Mouse (Mus musculus) gastrocnemius, postnatal 10 days (tissue): ENCODE results near the gene Tars2. TPM values are rescaled to one million over a fixed set of nuclear protein-coding genes. Genes with fewer than 3 reads are reported as not detected.
"Not testable (repeated sequence)": the region's sequence is repeated elsewhere in the genome, so short reads cannot be mapped to it uniquely, and the experiment has no call there.

Source experiments
- DNase-seq: peaks from one replicate; pipeline ENCODE4 v3.0.0; 2021; ENCODE audit warnings: mixed read lengths
- long read RNA-seq, 2 experiments: library from polyadenylated mRNA; stranded (forward); transcript quantifications; one replicate each; pipeline ENCODE4 v2.0.0; 2021
- total RNA-seq, 2 experiments: library from RNA; stranded (reverse); gene quantifications; 2 replicates each; pipeline ENCODE4 v1.2.3; 2021

The Tars2 gene
- total RNA-seq = 10 to 100 TPM; 27.7 to 29.4 TPM
- long read RNA-seq, experiment 1, transcript Tars2-204 (16 exons, 2,157 nt) = minor isoform, 6 of 51 reads
- long read RNA-seq, experiment 1, transcript Tars2-201 (18 exons, 2,400 nt) = major isoform, 30 of 51 reads
- long read RNA-seq, experiment 1, partial matches to known transcripts = 2 of 51 reads
- long read RNA-seq, experiment 1, other reads (novel, unspliced or antisense) = 13 of 51 reads
- long read RNA-seq, experiment 2, transcript Tars2-201 (18 exons, 2,400 nt) = major isoform, 35 of 51 reads
- long read RNA-seq, experiment 2, partial matches to known transcripts = 5 of 51 reads
- long read RNA-seq, experiment 2, other reads (novel, unspliced or antisense) = 8 of 51 reads

GRCm38 (mm10) chr3:95760106-95760505, at the start of gene Tars2:
Tars2 (minus strand) TSS chr3:95760206.
- no peak for DNase-seq

- DNase-seq = no peak
These were observed 48.4 kb upstream of the Tars2 start for GRCm38 (mm10) chr3:95808384-95808783.

- DNase-seq = not testable (repeated sequence)
These were observed 47.6 kb upstream of the Tars2 start for GRCm38 (mm10) chr3:95807630-95808029.

GRCm38 (mm10) chr3:95806677-95807076, 46.7 kb upstream of the Tars2 start:
- DNase-seq = no peak

- DNase-seq = no peak
These were observed 43.8 kb upstream of the Tars2 start for GRCm38 (mm10) chr3:95803851-95804250.

- DNase-seq = no peak
These were observed 38.8 kb upstream of the Tars2 start for GRCm38 (mm10) chr3:95798756-95799155.

- no peak for DNase-seq
These were observed 34.3 kb upstream of the Tars2 start for GRCm38 (mm10) chr3:95794299-95794698.

GRCm38 (mm10) chr3:95793662-95794061, 33.7 kb upstream of the Tars2 start:
- no peak for DNase-seq

GRCm38 (mm10) chr3:95785501-95785900, 25.5 kb upstream of the Tars2 start:
- no peak for DNase-seq

GRCm38 (mm10) chr3:95771985-95772384, 12.0 kb upstream of the Tars2 start:
- peak; percentile 12 for DNase-seq

GRCm38 (mm10) chr3:95765534-95765933, 5.5 kb upstream of the Tars2 start:
- no peak for DNase-seq

- DNase-seq = no peak
These were observed 3.8 kb upstream of the Tars2 start for GRCm38 (mm10) chr3:95763811-95764210.

- no peak for DNase-seq
These were observed 3.0 kb upstream of the Tars2 start for GRCm38 (mm10) chr3:95762961-95763360.

GRCm38 (mm10) chr3:95761771-95762170, 1.8 kb upstream of the Tars2 start:
- DNase-seq = no peak

- no peak for DNase-seq
These were observed 650 bp upstream of the Tars2 start for GRCm38 (mm10) chr3:95760656-95761055.

- DNase-seq = no peak
These were observed 1.4 kb downstream of the Tars2 start for GRCm38 (mm10) chr3:95758467-95759218.

- DNase-seq = no peak
These were observed 3.2 kb downstream of the Tars2 start for GRCm38 (mm10) chr3:95756808-95757207.

- DNase-seq = peak; percentile 88
These were observed 5.4 kb downstream of the Tars2 start for GRCm38 (mm10) chr3:95754345-95755206.

GRCm38 (mm10) chr3:95752935-95753334, 7.1 kb downstream of the Tars2 start:
- no peak for DNase-seq

- DNase-seq = no peak
These were observed 19.6 kb downstream of the Tars2 start for GRCm38 (mm10) chr3:95740406-95740805.

- no peak for DNase-seq
These were observed 20.5 kb downstream of the Tars2 start, which contains the start of gene Ecm1 for GRCm38 (mm10) chr3:95739353-95740104. Ecm1 (minus strand) TSS chr3:95739569.
